Mouse (Mus musculus): ENCODE measurements around the gene Zfp382.

- TF ChIP-seq CTCF (IDR thresholded peaks at IDR 0.05; ENCODE audit: control insufficient read depth, insufficient read depth, insufficient read length) (no peak), CEBPB (IDR thresholded peaks at IDR 0.05; ENCODE audit: low read depth) (no peak), MAX (IDR thresholded peaks at IDR 0.05) (no peak), USF1 (IDR thresholded peaks at IDR 0.05; ENCODE audit: low read depth) (no peak), MYOD1 (IDR thresholded peaks at IDR 0.05; ENCODE audit: control insufficient read depth, insufficient read length, low read depth) (no peak), MYOG (IDR thresholded peaks at IDR 0.05; ENCODE audit: control insufficient read depth, extremely low read depth, insufficient read length) (no peak)
Observed at GRCm38 (mm10) chr7:30092666-30093065, 29.1 kb upstream of the Zfp382 start.
